Mouse (Mus musculus): Measurements from ENCODE around the gene Kdm6a.

The Kdm6a gene

GRCm38 (mm10) chrX:18162192-18162857 lies at the start of gene Kdm6a:
Gene Kdm6a, plus strand, starts transcription at chrX:18162575.
- DNase-seq (ENCODE audit: low read depth): peak; percentile 98

- no peak for DNase-seq (ENCODE audit: low read depth)
Observed at GRCm38 (mm10) chrX:18145557-18145956, 16.8 kb upstream of the Kdm6a start, which contains the start of gene Dusp21. Gene Dusp21, plus strand, starts transcription at chrX:18145857.

- DNase-seq (ENCODE audit: low read depth): no peak
Observed at GRCm38 (mm10) chrX:18160734-18161442, 1.5 kb upstream of the Kdm6a start.

- DNase-seq (ENCODE audit: low read depth): no peak
Observed at GRCm38 (mm10) chrX:18161796-18162191, 581 bp upstream of the Kdm6a start.

- DNase-seq (ENCODE audit: low read depth): peak; percentile 74
Observed at GRCm38 (mm10) chrX:18162861-18163731, 721 bp downstream of the Kdm6a start.

- DNase-seq (ENCODE audit: low read depth): peak; percentile 64
Observed at GRCm38 (mm10) chrX:18163917-18164624, 1.7 kb downstream of the Kdm6a start.

- no peak for DNase-seq (ENCODE audit: low read depth)
Observed at GRCm38 (mm10) chrX:18165121-18165520, 2.7 kb downstream of the Kdm6a start.

- peak; percentile 52 for DNase-seq (ENCODE audit: low read depth)
Observed at GRCm38 (mm10) chrX:18166961-18167360, 4.6 kb downstream of the Kdm6a start.

GRCm38 (mm10) chrX:18168940-18169339 lies 6.6 kb downstream of the Kdm6a start:
- no peak for DNase-seq (ENCODE audit: low read depth)

- DNase-seq (ENCODE audit: low read depth): no peak
Observed at GRCm38 (mm10) chrX:18174831-18175230, 12.5 kb downstream of the Kdm6a start.

- no peak for DNase-seq (ENCODE audit: low read depth)
Observed at GRCm38 (mm10) chrX:18177803-18178202, 15.4 kb downstream of the Kdm6a start.

- DNase-seq (ENCODE audit: low read depth): no peak
Observed at GRCm38 (mm10) chrX:18179492-18179891, 17.1 kb downstream of the Kdm6a start.

GRCm38 (mm10) chrX:18187203-18187602 lies 24.8 kb downstream of the Kdm6a start:
- DNase-seq (ENCODE audit: low read depth): no peak

- no peak for DNase-seq (ENCODE audit: low read depth)
Observed at GRCm38 (mm10) chrX:18188293-18188692, 25.9 kb downstream of the Kdm6a start.

- no peak for DNase-seq (ENCODE audit: low read depth)
Observed at GRCm38 (mm10) chrX:18239572-18239971, 77.2 kb downstream of the Kdm6a start.

- peak; percentile 9 for DNase-seq (ENCODE audit: low read depth)
Observed at GRCm38 (mm10) chrX:18250621-18251020, 88.2 kb downstream of the Kdm6a start.

GRCm38 (mm10) chrX:18254767-18255166 lies 92.4 kb downstream of the Kdm6a start:
- DNase-seq (ENCODE audit: low read depth): peak; percentile 78

GRCm38 (mm10) chrX:18258238-18258809 lies 95.9 kb downstream of the Kdm6a start:
- DNase-seq (ENCODE audit: low read depth): no peak

GRCm38 (mm10) chrX:18278561-18278960 lies 116.2 kb downstream of the Kdm6a start:
- no peak for DNase-seq (ENCODE audit: low read depth)

GRCm38 (mm10) chrX:18280134-18280533 lies 117.8 kb downstream of the Kdm6a start:
- DNase-seq (ENCODE audit: low read depth): no peak

Data from NIH3T3 (cell line).